Mouse (Mus musculus): ENCODE measurements around the gene Lrrc4b. TPM values are rescaled to one million over a fixed set of nuclear protein-coding genes. Genes with fewer than 3 reads are reported as not detected.

Gene Lrrc4b
- polyA plus RNA-seq, 1 experiment = not detected

- Histone ChIP-seq H3K4me3 (ENCODE audit: insufficient read depth, low read depth, low read length) (no peak overlapping the region), H3K27ac (ENCODE audit: insufficient read depth, low read depth, low read length) (no peak overlapping the region), H3K4me1 (ENCODE audit: control insufficient read depth, insufficient read depth, low read length) (peaks cover 33% of the 10 kb centered on the region)
- WGBS = 70% methylated on average over 6 of the region's 6 CpGs
- TF ChIP-seq POLR2A (IDR thresholded peaks at IDR 0.05; ENCODE audit: insufficient read depth, low read depth, low read length) (no peak), CTCF (IDR thresholded peaks at IDR 0.05; ENCODE audit: insufficient read depth, low read depth, low read length) (no peak)
Observed at GRCm38 (mm10) chr7:44460067-44460466, 31.2 kb downstream of the Lrrc4b start.

GRCm38 (mm10) chr7:44460767-44461502 lies 32.1 kb downstream of the Lrrc4b start:
- Histone ChIP-seq H3K27ac (ENCODE audit: insufficient read depth, low read depth, low read length) (no peak overlapping the region), H3K4me1 (ENCODE audit: control insufficient read depth, insufficient read depth, low read length) (peaks cover 37% of the 10 kb centered on the region), H3K4me3 (ENCODE audit: insufficient read depth, low read depth, low read length) (no peak overlapping the region)
- 84% methylated on average over 31 of the region's 31 CpGs for WGBS
- TF ChIP-seq POLR2A (IDR thresholded peaks at IDR 0.05; ENCODE audit: insufficient read depth, low read depth, low read length) (no peak), CTCF (IDR thresholded peaks at IDR 0.05; ENCODE audit: insufficient read depth, low read depth, low read length) (no peak)

GRCm38 (mm10) chr7:44461503-44462217 lies 32.8 kb downstream of the Lrrc4b start:
- Histone ChIP-seq H3K4me1 (ENCODE audit: control insufficient read depth, insufficient read depth, low read length) (peaks cover 41% of the 10 kb centered on the region), H3K4me3 (ENCODE audit: insufficient read depth, low read depth, low read length) (no peak overlapping the region), H3K27ac (ENCODE audit: insufficient read depth, low read depth, low read length) (no peak overlapping the region)
- 82% methylated on average over 57 of the region's 57 CpGs for WGBS
- TF ChIP-seq POLR2A (IDR thresholded peaks at IDR 0.05; ENCODE audit: insufficient read depth, low read depth, low read length) (no peak), CTCF (IDR thresholded peaks at IDR 0.05; ENCODE audit: insufficient read depth, low read depth, low read length) (no peak)

GRCm38 (mm10) chr7:44462218-44463055 lies 33.6 kb downstream of the Lrrc4b start:
- H3K4me1 ChIP-seq (ENCODE audit: control insufficient read depth, insufficient read depth, low read length) = peaks cover 46% of the 10 kb centered on the region
- TF ChIP-seq CTCF (IDR thresholded peaks at IDR 0.05; ENCODE audit: insufficient read depth, low read depth, low read length) (no peak), POLR2A (IDR thresholded peaks at IDR 0.05; ENCODE audit: insufficient read depth, low read depth, low read length) (no peak)
- WGBS = 44% methylated on average over 76 of the region's 77 CpGs

GRCm38 (mm10) chr7:44463056-44463425 lies 34.2 kb downstream of the Lrrc4b start:
- WGBS = 48% methylated on average over 8 of the region's 8 CpGs
- TF ChIP-seq POLR2A (IDR thresholded peaks at IDR 0.05; ENCODE audit: insufficient read depth, low read depth, low read length) = no peak
- TF ChIP-seq CTCF (IDR thresholded peaks at IDR 0.05; ENCODE audit: insufficient read depth, low read depth, low read length) = no peak
- Histone ChIP-seq H3K4me3 (ENCODE audit: insufficient read depth, low read depth, low read length) (no peak overlapping the region), H3K4me1 (ENCODE audit: control insufficient read depth, insufficient read depth, low read length) (peaks cover 46% of the 10 kb centered on the region), H3K27ac (ENCODE audit: insufficient read depth, low read depth, low read length) (no peak overlapping the region)

More at GRCm38 (mm10) chr7:44462218-44463055, 33.6 kb downstream of the Lrrc4b start:
- Histone ChIP-seq H3K4me3 (ENCODE audit: insufficient read depth, low read depth, low read length) (no peak overlapping the region), H3K27ac (ENCODE audit: insufficient read depth, low read depth, low read length) (no peak overlapping the region)

- TF ChIP-seq CTCF (IDR thresholded peaks at IDR 0.05; ENCODE audit: insufficient read depth, low read depth, low read length) = no peak
- no peak for TF ChIP-seq POLR2A (IDR thresholded peaks at IDR 0.05; ENCODE audit: insufficient read depth, low read depth, low read length)
- 72% methylated on average over 10 of the region's 10 CpGs for WGBS
- Histone ChIP-seq H3K27ac (ENCODE audit: insufficient read depth, low read depth, low read length) (0 out of 2 replicates have a peak overlapping the region, but pooled peaks have one; percentile 0), H3K4me1 (ENCODE audit: control insufficient read depth, insufficient read depth, low read length) (peaks cover 49% of the 10 kb centered on the region), H3K4me3 (ENCODE audit: insufficient read depth, low read depth, low read length) (no peak overlapping the region)
Observed at GRCm38 (mm10) chr7:44463556-44464225, 34.9 kb downstream of the Lrrc4b start.

GRCm38 (mm10) chr7:44464511-44464910 lies 35.7 kb downstream of the Lrrc4b start:
- Histone ChIP-seq H3K4me1 (ENCODE audit: control insufficient read depth, insufficient read depth, low read length) (peaks cover 52% of the 10 kb centered on the region), H3K27ac (ENCODE audit: insufficient read depth, low read depth, low read length) (peak overlapping the region; percentile 68), H3K4me3 (ENCODE audit: insufficient read depth, low read depth, low read length) (no peak overlapping the region)
- TF ChIP-seq CTCF (IDR thresholded peaks at IDR 0.05; ENCODE audit: insufficient read depth, low read depth, low read length) = no peak
- TF ChIP-seq POLR2A (IDR thresholded peaks at IDR 0.05; ENCODE audit: insufficient read depth, low read depth, low read length) = no peak
- WGBS = 4% methylated on average over 4 of the region's 4 CpGs

GRCm38 (mm10) chr7:44465111-44465510 lies 36.3 kb downstream of the Lrrc4b start, which contains the start of gene Aspdh:
Gene Aspdh (plus strand): TSS chr7:44465391.
- 38% methylated on average over 2 of the region's 2 CpGs for WGBS
- H3K4me3 ChIP-seq (ENCODE audit: insufficient read depth, low read depth, low read length) = no peak within 1 kb of the TSS
- TF ChIP-seq POLR2A (IDR thresholded peaks at IDR 0.05; ENCODE audit: insufficient read depth, low read depth, low read length) (no peak), CTCF (IDR thresholded peaks at IDR 0.05; ENCODE audit: insufficient read depth, low read depth, low read length) (no peak)

More at GRCm38 (mm10) chr7:44465111-44465510, 36.3 kb downstream of the Lrrc4b start, which contains the start of gene Aspdh:
- H3K27ac ChIP-seq (ENCODE audit: insufficient read depth, low read depth, low read length) = peak within 1 kb of the TSS; percentile 68
- H3K4me1 ChIP-seq (ENCODE audit: control insufficient read depth, insufficient read depth, low read length) = peaks cover 52% of the 10 kb centered on the region

All from olfactory bulb, adult 2 months (tissue).